Mouse (Mus musculus): Measurements from ENCODE around the gene Slc22a1. TPM values are rescaled to one million over a fixed set of nuclear protein-coding genes. Genes with fewer than 3 reads are reported as not detected.

The Slc22a1 gene
- polyA plus RNA-seq, 1 experiment from 2014 or later, result 0.58 TPM

- H3K4me2 ChIP-seq, result no peak overlapping the region
- H3K36me3 ChIP-seq, result no peaks in the 10 kb centered on the region
- H3K27me3 ChIP-seq, result 0 out of 2 replicates have a peak, but pooled peaks cover 8% of the 10 kb centered on the region
- no peaks in the 10 kb centered on the region for H3K4me1 ChIP-seq
- no peaks in the 10 kb centered on the region for H3K9me3 ChIP-seq
- no peak for ATAC-seq (ENCODE audit: insufficient number of reproducible peaks, insufficient read depth, low FRiP score, low TSS enrichment, low read depth)
- H3K9ac ChIP-seq, result no peak overlapping the region
- no peak overlapping the region for H3K4me3 ChIP-seq
- 88% methylated on average over 10 of the region's 10 CpGs for WGBS
- H3K27ac ChIP-seq, result no peak overlapping the region
Observed at GRCm38 (mm10) chr17:12659233-12659632, 16.4 kb downstream of the Slc22a1 start.

DNA sequence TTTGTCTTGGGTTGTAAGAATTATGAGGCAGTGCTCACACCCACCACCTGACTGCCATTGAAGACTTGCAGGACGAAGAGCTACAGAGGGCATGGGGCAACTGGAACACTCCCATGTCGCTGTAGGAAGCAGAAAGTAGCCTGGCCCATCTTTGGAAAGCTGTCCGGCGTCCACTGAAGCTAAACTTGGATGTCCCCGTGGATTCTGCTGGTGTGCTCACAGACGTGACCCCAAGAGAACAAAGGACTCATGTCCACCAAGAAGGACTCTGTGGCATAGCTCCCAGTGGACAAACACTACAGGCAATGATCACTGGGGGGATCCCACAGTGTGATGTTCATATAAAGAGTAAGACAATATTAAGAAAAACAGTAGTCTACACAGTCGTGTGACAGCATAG lies 16.8 kb downstream of the Slc22a1 start:
- H3K9me3 ChIP-seq, result no peaks in the 10 kb centered on the region
- no peak for ATAC-seq (ENCODE audit: insufficient number of reproducible peaks, insufficient read depth, low FRiP score, low TSS enrichment, low read depth)
- H3K4me3 ChIP-seq, result no peak overlapping the region
- 85% methylated on average over 7 of the region's 7 CpGs for WGBS
- 0 out of 2 replicates have a peak, but pooled peaks cover 8% of the 10 kb centered on the region for H3K27me3 ChIP-seq
- no peak overlapping the region for H3K27ac ChIP-seq
- H3K4me1 ChIP-seq, result no peaks in the 10 kb centered on the region
- no peak overlapping the region for H3K9ac ChIP-seq
- no peaks in the 10 kb centered on the region for H3K36me3 ChIP-seq
- H3K4me2 ChIP-seq, result no peak overlapping the region

- Histone ChIP-seq H3K36me3 (no peaks in the 10 kb centered on the region), H3K4me1 (no peaks in the 10 kb centered on the region), H3K27ac (no peak overlapping the region), H3K9me3 (no peaks in the 10 kb centered on the region), H3K4me3 (no peak overlapping the region), H3K9ac (no peak overlapping the region), H3K27me3 (no peaks in the 10 kb centered on the region), H3K4me2 (no peak overlapping the region)
- 78% methylated on average over 7 of the region's 7 CpGs for WGBS
- ATAC-seq (ENCODE audit: insufficient number of reproducible peaks, insufficient read depth, low FRiP score, low TSS enrichment, low read depth), result no peak
Observed at GRCm38 (mm10) chr17:12655826-12656225, 19.8 kb downstream of the Slc22a1 start.

GRCm38 (mm10) chr17:12654061-12654460 lies 21.6 kb downstream of the Slc22a1 start:
- no peak overlapping the region for H3K4me3 ChIP-seq
- H3K27ac ChIP-seq, result no peak overlapping the region
- no peak overlapping the region for H3K4me2 ChIP-seq
- 80% methylated on average over 3 of the region's 3 CpGs for WGBS
- H3K9ac ChIP-seq, result no peak overlapping the region
- H3K27me3 ChIP-seq, result no peaks in the 10 kb centered on the region
- H3K9me3 ChIP-seq, result no peaks in the 10 kb centered on the region
- no peaks in the 10 kb centered on the region for H3K4me1 ChIP-seq
- no peaks in the 10 kb centered on the region for H3K36me3 ChIP-seq
- ATAC-seq (ENCODE audit: insufficient number of reproducible peaks, insufficient read depth, low FRiP score, low TSS enrichment, low read depth), result no peak

GRCm38 (mm10) chr17:12652604-12653003 lies 23.0 kb downstream of the Slc22a1 start:
- no peak for ATAC-seq (ENCODE audit: insufficient number of reproducible peaks, insufficient read depth, low FRiP score, low TSS enrichment, low read depth)
- no peak overlapping the region for H3K4me3 ChIP-seq
- no peak overlapping the region for H3K27ac ChIP-seq
- H3K9ac ChIP-seq, result no peak overlapping the region
- H3K36me3 ChIP-seq, result no peaks in the 10 kb centered on the region
- H3K9me3 ChIP-seq, result no peaks in the 10 kb centered on the region
- H3K27me3 ChIP-seq, result no peaks in the 10 kb centered on the region
- 90% methylated on average over 11 of the region's 11 CpGs for WGBS
- H3K4me1 ChIP-seq, result no peaks in the 10 kb centered on the region
- H3K4me2 ChIP-seq, result no peak overlapping the region

- H3K27me3 ChIP-seq, result no peaks in the 10 kb centered on the region
- no peak overlapping the region for H3K4me2 ChIP-seq
- H3K4me1 ChIP-seq, result no peaks in the 10 kb centered on the region
- no peak overlapping the region for H3K27ac ChIP-seq
- H3K9me3 ChIP-seq, result no peaks in the 10 kb centered on the region
- H3K4me3 ChIP-seq, result no peak overlapping the region
- ATAC-seq (ENCODE audit: insufficient number of reproducible peaks, insufficient read depth, low FRiP score, low TSS enrichment, low read depth), result no peak
- H3K36me3 ChIP-seq, result no peaks in the 10 kb centered on the region
- no peak overlapping the region for H3K9ac ChIP-seq
- WGBS, result 86% methylated on average over 5 of the region's 5 CpGs
Observed at GRCm38 (mm10) chr17:12645461-12645860, 30.2 kb downstream of the Slc22a1 start.

DNA sequence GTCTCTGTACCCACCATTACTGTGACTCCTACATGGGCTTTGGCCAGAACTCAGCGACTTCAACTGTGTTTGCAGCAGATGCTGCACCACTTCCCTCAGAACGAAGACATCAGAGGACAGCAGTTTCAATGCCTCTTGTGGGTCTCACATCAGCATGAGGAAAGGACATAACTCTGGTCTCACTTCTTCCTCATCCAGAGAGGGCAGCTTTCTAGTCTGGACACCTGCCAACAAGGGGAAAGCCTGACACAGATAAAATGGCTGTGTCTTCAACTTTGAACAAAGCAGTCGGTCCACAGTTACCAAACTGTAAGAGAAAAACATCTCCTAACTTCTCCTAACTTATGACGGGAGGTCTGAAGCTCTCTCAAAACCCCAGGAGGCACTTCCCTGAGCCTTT lies 34.5 kb downstream of the Slc22a1 start:
- no peaks in the 10 kb centered on the region for H3K36me3 ChIP-seq
- no peak for ATAC-seq (ENCODE audit: insufficient number of reproducible peaks, insufficient read depth, low FRiP score, low TSS enrichment, low read depth)
- no peak overlapping the region for H3K4me3 ChIP-seq
- no peaks in the 10 kb centered on the region for H3K4me1 ChIP-seq
- 70% methylated on average over 4 of the region's 4 CpGs for WGBS
- H3K4me2 ChIP-seq, result no peak overlapping the region
- no peaks in the 10 kb centered on the region for H3K27me3 ChIP-seq
- no peak overlapping the region for H3K27ac ChIP-seq
- H3K9me3 ChIP-seq, result peaks cover 3% of the 10 kb centered on the region; the same call in 1 of the 2 replicates
- no peak overlapping the region for H3K9ac ChIP-seq

DNA sequence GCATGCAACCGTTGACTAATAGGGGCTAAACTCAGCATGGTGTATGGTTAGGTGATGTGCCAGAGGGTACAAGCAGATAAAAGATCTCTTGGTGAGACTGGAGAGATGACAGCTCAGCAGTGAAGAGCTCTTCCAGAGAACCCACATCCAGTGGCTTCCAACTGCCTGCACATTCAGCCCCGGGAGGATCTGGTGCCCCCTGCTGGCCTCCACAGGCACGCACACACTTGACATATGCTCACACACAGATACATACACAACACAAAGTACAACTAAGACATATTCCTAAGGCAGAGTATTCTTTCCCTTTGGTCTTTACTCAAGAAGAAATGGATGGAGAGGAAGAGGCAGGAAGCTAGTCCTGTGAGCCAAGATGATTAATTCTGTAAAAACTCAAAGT lies 36.0 kb downstream of the Slc22a1 start:
- H3K27ac ChIP-seq, result no peak overlapping the region
- no peak overlapping the region for H3K9ac ChIP-seq
- H3K9me3 ChIP-seq, result peaks cover 3% of the 10 kb centered on the region; the same call in 1 of the 2 replicates
- no peaks in the 10 kb centered on the region for H3K36me3 ChIP-seq
- H3K4me1 ChIP-seq, result no peaks in the 10 kb centered on the region
- whole genome bisulfite sequencing, result 87% methylated on average over 3 of the region's 3 CpGs
- H3K4me2 ChIP-seq, result no peak overlapping the region
- ATAC-seq (ENCODE audit: insufficient number of reproducible peaks, insufficient read depth, low FRiP score, low TSS enrichment, low read depth), result no peak
- no peak overlapping the region for H3K4me3 ChIP-seq
- no peaks in the 10 kb centered on the region for H3K27me3 ChIP-seq

GRCm38 (mm10) chr17:12634814-12635213 lies 40.8 kb downstream of the Slc22a1 start:
- peaks cover 3% of the 10 kb centered on the region; the same call in 1 of the 2 replicates for H3K9me3 ChIP-seq

DNA sequence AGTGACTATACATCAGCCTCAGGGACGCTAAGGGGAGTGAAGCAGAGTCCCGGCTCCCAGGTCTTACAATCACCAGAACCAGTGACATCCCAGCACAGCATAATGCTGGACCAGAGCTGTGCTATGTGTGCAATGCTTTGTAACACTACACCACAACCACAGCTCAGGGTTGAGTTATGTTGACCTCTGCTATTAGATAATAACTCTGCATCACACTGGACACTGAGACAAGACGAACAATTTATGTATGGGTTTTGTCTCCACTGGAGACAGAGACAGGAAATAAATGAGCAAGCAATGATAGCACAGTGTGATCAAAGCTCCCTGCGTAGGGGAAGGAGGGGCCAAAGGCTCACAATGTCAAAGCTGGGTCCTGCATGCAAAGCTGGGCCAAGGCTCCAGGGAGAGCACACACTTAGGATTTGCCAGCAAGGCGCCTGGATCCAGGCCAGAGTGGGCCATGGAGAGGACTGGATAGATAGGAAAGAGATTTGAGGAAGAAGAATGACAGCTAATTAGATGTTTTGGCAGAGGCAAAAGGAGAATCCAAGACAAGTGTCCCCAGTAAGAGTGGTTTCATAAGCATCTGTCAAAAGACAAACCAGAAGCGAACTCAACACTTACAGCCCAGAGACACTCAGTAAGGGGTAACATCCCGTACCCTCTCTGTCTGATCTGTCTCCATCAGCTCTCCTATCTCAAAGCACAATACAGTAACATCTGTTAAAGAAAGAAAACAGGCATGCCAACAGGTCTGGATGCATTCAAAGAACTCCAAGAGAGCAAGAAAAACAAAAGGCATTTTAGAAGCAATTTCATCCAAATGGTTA lies 43.6 kb downstream of the Slc22a1 start:
- H3K27me3 ChIP-seq, result no peaks in the 10 kb centered on the region
- no peak for ATAC-seq (ENCODE audit: insufficient number of reproducible peaks, insufficient read depth, low FRiP score, low TSS enrichment, low read depth)
- WGBS, result 35% methylated on average over 7 of the region's 7 CpGs

More at GRCm38 (mm10) chr17:12634814-12635213, 40.8 kb downstream of the Slc22a1 start:
- Histone ChIP-seq H3K36me3 (no peaks in the 10 kb centered on the region), H3K27ac (no peak overlapping the region), H3K4me1 (0 out of 2 replicates have a peak, but pooled peaks cover 9% of the 10 kb centered on the region), H3K4me3 (no peak overlapping the region), H3K27me3 (no peaks in the 10 kb centered on the region), H3K4me2 (no peak overlapping the region), H3K9ac (no peak overlapping the region)
- ATAC-seq (ENCODE audit: insufficient number of reproducible peaks, insufficient read depth, low FRiP score, low TSS enrichment, low read depth), result no peak
- WGBS, result 77% methylated on average over 4 of the region's 4 CpGs

DNA sequence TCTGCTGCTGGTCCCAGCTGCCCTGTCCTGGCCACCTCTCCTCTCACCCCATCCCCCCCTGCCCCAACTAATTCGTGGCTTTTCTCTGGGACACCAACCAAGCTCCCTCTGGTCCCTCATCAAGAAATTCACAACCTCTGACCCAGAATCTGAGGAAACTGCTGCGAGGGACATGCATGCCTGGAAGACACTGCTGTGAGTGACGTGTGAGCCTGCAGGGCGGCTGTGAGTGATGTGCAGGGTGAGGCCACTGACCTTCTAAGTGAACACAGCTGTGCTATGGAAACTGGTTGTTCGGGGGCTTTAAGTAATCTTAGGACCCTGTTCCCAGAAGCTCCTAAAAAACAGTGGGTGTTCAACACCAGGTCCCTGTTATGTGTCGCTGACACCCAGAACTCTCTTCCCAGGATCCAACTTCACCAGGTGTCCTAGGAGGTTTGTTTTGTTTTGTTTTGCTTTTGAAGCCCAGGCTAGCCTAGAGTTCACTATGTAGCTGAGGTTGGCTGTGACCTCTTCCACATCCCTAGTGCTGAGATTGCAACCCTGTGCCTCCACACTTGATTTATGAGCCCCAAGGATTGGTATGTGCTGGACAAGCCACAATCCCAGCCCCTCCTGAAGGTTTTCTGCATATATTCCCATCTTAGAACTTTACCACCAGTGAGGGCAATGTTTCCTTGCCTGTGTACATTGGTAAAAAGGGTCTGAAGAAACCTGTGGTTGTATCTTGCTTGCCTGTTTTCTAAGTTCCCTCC lies 44.5 kb downstream of the Slc22a1 start:
- Histone ChIP-seq H3K9ac (no peak overlapping the region), H3K4me3 (no peak overlapping the region), H3K27ac (no peak overlapping the region), H3K4me1 (0 out of 2 replicates have a peak, but pooled peaks cover 9% of the 10 kb centered on the region), H3K9me3 (no peaks in the 10 kb centered on the region), H3K4me2 (no peak overlapping the region), H3K36me3 (no peaks in the 10 kb centered on the region), H3K27me3 (no peaks in the 10 kb centered on the region)
- 23% methylated on average over 6 of the region's 6 CpGs for WGBS
- ATAC-seq (ENCODE audit: insufficient number of reproducible peaks, insufficient read depth, low FRiP score, low TSS enrichment, low read depth), result no peak

More for the DNA sequence above, 43.6 kb downstream of the Slc22a1 start:
- Histone ChIP-seq H3K4me3 (no peak overlapping the region), H3K36me3 (no peaks in the 10 kb centered on the region), H3K4me1 (0 out of 2 replicates have a peak, but pooled peaks cover 9% of the 10 kb centered on the region), H3K9me3 (no peaks in the 10 kb centered on the region), H3K27ac (no peak overlapping the region), H3K9ac (no peak overlapping the region), H3K4me2 (no peak overlapping the region)
